Mouse (Mus musculus) intestine, embryonic 16.5 days (tissue): ENCODE measurements around the gene Slx1b. TPM values are rescaled to one million over a fixed set of nuclear protein-coding genes. Genes with fewer than 3 reads are reported as not detected.
"Not testable (repeated sequence)": the region's sequence is repeated elsewhere in the genome, so short reads cannot be mapped to it uniquely, and the experiment has no call there.

Experiments used
- ATAC-seq: fragments of 200-750 bp; cut with Nextera tagmentation; 2 replicates; pipeline ENCODE4 v1.8.0; 2017; ENCODE audit warnings: moderate TSS enrichment, moderate library complexity
- H3K27ac ChIP-seq: fragments of 300-500 bp; sonication (generic); 2 replicates; pipeline ENCODE4 v1.5.1; 2014; ENCODE audit warnings: mild to moderate bottlenecking, low read length
- H3K27me3 ChIP-seq: fragments of 300-500 bp; sonication (generic); replicated peaks from 2 replicates; pipeline ENCODE4 v1.6.1; 2014; ENCODE audit warnings: low read length, control low read depth, mixed read lengths; ENCODE audit not compliant: control insufficient read depth, insufficient read depth
- H3K36me3 ChIP-seq: fragments of 300-500 bp; sonication (generic); 2 replicates; pipeline ENCODE4 v1.6.1; 2014; ENCODE audit warnings: low read length, control low read depth; ENCODE audit not compliant: control insufficient read depth, insufficient read depth
- H3K4me1 ChIP-seq: fragments of 300-500 bp; sonication (generic); 2 replicates; pipeline ENCODE4 v1.6.1; 2014; ENCODE audit warnings: low read length, control low read depth, mixed read lengths; ENCODE audit not compliant: control insufficient read depth, insufficient read depth
- H3K4me2 ChIP-seq: fragments of 300-500 bp; sonication (generic); 2 replicates; pipeline ENCODE4 v1.6.1; 2014; ENCODE audit warnings: low read depth, low read length, control low read depth
- H3K4me3 ChIP-seq: fragments of 300-500 bp; sonication (generic); 2 replicates; pipeline ENCODE4 v1.5.1; 2014; ENCODE audit warnings: mild to moderate bottlenecking, low read length
- H3K9ac ChIP-seq: fragments of 300-500 bp; sonication (generic); 2 replicates; pipeline ENCODE4 v1.6.1; 2014; ENCODE audit warnings: low read depth, low read length
- H3K9me3 ChIP-seq: fragments of 300-500 bp; sonication (generic); 2 replicates; pipeline ENCODE4 v1.6.1; 2016; ENCODE audit warnings: low read length, control low read depth; ENCODE audit not compliant: control insufficient read depth
- WGBS: fragments of 180-500 bp; shearing (Covaris S2); extraction: QIAGEN DNeasy Blood & Tissue Kit; methylation state at CpG from one replicate; pipeline ENCODE4 v1.1.7; 2014; 5-methylcytosine and 5-hydroxymethylcytosine counted together
- polyA plus RNA-seq: library from polyadenylated mRNA; unstranded; fragments of >200 nt; fragmentation: Nextera tagmentation; extraction: Ambion mirVana; gene quantifications from 2 replicates; pipeline ENCODE4 v1.2.1, GENCODE M21; 2015

Gene Slx1b
- polyA plus RNA-seq: 8.3 and 8.9 TPM in 2 replicates

DNA sequence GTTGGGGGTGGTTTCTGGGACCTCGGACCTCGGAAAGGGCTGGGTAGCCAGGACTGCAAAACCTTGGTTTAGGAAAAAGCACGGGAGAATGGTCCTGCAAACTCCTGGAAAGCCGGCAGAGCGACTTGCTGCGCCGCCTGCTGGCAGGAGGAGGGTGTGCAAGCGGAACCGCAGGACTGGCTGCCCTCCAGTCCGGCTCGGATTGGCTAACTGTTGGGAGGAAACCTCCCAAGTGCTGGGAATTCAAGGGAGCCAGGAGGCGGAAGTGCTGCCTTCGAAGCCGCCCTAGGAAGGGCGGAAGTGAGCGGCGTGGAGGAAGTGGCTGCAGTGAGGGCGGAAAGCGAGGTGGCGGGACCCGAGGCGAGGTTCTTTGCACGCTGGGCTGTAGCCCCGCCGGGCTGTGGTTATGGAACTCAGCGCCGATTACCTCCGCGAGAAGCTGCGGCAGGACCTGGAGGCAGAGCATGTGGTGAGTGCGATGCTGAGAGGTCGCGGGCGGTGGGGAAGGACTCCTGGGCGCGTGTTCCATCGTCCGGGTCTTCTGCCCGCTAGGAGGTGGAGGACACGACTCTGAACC lies at the start of gene Slx1b:
Gene Slx1b, minus strand, starts transcription at position 154 of the 577 bp plus-strand sequence.
- peak within 1 kb of the TSS; percentile 92 for H3K4me3 ChIP-seq
- H3K9ac ChIP-seq: peak within 1 kb of the TSS; percentile 97
- WGBS: 0% methylated on average over 40 of the region's 40 CpGs
- H3K27me3 ChIP-seq: no peaks in the 10 kb centered on the region
- H3K4me2 ChIP-seq: peak within 1 kb of the TSS; percentile 94
- peak within 1 kb of the TSS; percentile 98 for H3K27ac ChIP-seq
- H3K36me3 ChIP-seq: peaks cover 8% of the 10 kb centered on the region; the same call in 1 of the 2 replicates
- ATAC-seq: peak; percentile 98
- peaks cover 14% of the 10 kb centered on the region for H3K4me1 ChIP-seq
- H3K9me3 ChIP-seq: no peaks in the 10 kb centered on the region

DNA sequence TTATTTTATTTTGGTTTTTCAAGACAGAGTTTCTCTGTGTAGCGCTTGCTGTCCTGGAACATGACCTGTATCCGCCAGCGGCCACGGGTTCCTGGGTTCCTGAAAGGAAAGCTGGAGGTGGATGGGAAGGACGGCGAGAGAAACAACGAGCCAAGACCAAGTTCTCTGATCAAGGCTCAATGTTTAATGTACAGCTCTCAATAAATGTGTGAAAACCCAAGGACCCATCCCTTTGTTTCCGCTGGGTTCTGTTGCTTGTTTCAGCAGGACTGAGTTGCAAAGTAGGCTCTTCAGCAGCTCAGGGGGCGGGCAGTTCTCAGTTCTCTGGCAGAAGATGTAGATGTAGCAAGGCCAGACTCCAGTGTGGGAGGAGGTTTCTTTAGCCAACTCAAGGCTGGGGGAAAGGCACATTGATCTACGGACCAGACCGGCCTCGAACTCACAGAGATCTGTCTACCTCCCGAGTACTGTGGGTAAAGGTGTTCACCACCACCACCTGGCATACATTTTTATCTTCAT lies 46.4 kb upstream of the Slx1b start:
- H3K9me3 ChIP-seq: no peaks in the 10 kb centered on the region
- H3K9ac ChIP-seq: no peak overlapping the region
- H3K36me3 ChIP-seq: no peaks in the 10 kb centered on the region
- no peak overlapping the region for H3K4me2 ChIP-seq
- no peaks in the 10 kb centered on the region for H3K4me1 ChIP-seq
- no peak overlapping the region for H3K4me3 ChIP-seq
- no peak overlapping the region for H3K27ac ChIP-seq
- no peak for ATAC-seq
- H3K27me3 ChIP-seq: no peaks in the 10 kb centered on the region
- WGBS: 89% methylated on average over 13 of the region's 13 CpGs

DNA sequence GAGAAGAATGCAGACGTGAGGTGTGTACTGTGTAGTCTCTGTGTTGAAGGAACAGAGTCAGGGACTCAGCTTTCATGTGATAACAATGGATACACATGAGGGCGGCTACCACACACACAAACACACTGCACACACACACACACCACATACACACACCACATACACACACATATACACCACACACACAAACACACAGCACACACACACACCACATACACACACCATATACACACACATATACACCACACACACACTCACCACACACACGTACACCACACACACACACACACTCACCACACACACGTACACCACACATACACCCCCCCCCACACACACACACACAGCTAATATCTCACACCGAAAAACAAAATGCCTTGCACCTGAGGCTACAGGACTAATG lies 45.9 kb upstream of the Slx1b start:
- no peaks in the 10 kb centered on the region for H3K9me3 ChIP-seq
- H3K4me1 ChIP-seq: no peaks in the 10 kb centered on the region
- ATAC-seq: no peak; the same call in 1 of the 2 replicates
- no peak overlapping the region for H3K4me2 ChIP-seq
- H3K27ac ChIP-seq: no peak overlapping the region
- H3K9ac ChIP-seq: no peak overlapping the region
- H3K27me3 ChIP-seq: no peaks in the 10 kb centered on the region
- H3K36me3 ChIP-seq: no peaks in the 10 kb centered on the region
- no peak overlapping the region for H3K4me3 ChIP-seq
- 84% methylated on average over 5 of the region's 5 CpGs for WGBS

DNA sequence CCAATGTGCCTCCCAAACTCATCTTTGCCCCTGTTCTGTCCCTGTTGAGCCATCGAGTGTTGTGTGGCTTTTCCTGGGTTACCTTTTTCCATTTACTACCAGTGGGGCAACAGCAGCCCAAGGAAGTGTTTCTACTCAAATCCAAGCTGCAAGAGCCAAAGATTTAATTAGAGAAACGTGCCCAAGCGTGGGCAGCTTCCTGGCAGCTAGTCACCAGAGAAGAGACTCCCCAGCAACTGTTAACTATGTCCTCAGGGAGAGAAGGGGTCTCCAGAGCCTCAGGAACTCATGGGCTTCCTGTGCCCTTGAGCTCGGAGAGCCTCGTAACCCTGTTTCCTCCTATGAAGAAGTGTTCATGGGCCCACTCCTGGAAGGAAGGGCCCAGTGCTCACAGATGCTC lies 45.4 kb upstream of the Slx1b start:
- no peaks in the 10 kb centered on the region for H3K9me3 ChIP-seq
- H3K27ac ChIP-seq: no peak overlapping the region
- 75% methylated on average over 5 of the region's 5 CpGs for WGBS
- no peaks in the 10 kb centered on the region for H3K36me3 ChIP-seq
- no peaks in the 10 kb centered on the region for H3K27me3 ChIP-seq
- no peaks in the 10 kb centered on the region for H3K4me1 ChIP-seq
- no peak overlapping the region for H3K9ac ChIP-seq
- no peak for ATAC-seq
- H3K4me2 ChIP-seq: no peak overlapping the region
- no peak overlapping the region for H3K4me3 ChIP-seq

DNA sequence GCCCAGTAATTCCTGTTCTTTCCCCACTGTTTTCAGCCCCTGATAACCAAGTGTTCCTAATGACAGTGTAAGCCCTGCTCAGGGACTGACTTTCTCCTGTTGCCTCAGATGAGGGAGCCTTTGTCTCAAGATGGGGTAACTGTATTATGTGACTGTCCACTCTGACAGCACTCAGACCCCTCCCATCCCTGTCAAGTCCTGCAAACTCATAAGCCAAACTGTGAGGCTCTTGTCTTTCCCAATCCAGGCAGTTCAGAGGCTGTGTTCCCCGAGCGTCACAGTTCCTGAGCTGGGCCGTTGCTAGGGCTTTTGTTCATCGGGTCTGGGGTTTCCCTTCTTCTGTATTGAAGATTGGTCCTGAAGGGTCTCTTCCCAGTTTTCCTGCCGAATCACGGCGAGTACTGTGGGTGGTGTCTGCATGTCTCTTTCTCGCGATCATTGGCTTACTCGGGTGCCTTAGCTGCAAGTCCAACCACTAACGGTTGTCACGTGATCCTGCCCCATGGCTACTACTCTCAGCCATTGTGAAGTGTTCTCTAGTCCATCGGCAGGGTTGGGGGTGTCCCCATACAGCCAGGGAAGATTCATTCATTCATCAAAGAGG lies 44.6 kb upstream of the Slx1b start:
- Histone ChIP-seq H3K27me3 (no peaks in the 10 kb centered on the region), H3K4me2 (no peak overlapping the region), H3K4me1 (no peaks in the 10 kb centered on the region), H3K27ac (no peak overlapping the region), H3K4me3 (no peak overlapping the region), H3K36me3 (no peaks in the 10 kb centered on the region), H3K9me3 (no peaks in the 10 kb centered on the region), H3K9ac (no peak overlapping the region)
- WGBS: 79% methylated on average over 13 of the region's 13 CpGs
- no peak for ATAC-seq

DNA sequence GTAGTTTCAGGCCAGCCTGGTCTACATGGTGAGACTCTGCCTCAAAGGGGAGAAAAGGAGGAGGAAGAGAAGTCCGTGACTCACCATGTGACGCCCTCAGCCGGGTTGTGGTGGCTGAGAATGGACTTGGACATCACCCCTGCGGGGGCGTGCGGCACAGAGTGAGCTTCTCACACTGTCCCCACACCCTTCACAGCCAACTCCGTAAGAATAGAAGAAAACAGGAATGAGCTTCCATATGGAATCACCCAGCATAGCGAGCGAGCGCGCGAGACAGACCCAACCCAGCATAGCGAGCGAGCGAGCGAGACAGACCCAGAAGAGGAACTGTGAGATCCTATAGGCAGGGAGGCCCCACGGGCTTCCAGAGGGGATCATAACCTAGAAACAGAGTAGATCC lies 44.0 kb upstream of the Slx1b start:
- Histone ChIP-seq H3K4me3 (no peak overlapping the region), H3K36me3 (no peaks in the 10 kb centered on the region), H3K9ac (no peak overlapping the region), H3K27ac (no peak overlapping the region), H3K9me3 (no peaks in the 10 kb centered on the region), H3K27me3 (no peaks in the 10 kb centered on the region), H3K4me1 (no peaks in the 10 kb centered on the region), H3K4me2 (no peak overlapping the region)
- no peak for ATAC-seq
- WGBS: 87% methylated on average over 17 of the region's 17 CpGs

DNA sequence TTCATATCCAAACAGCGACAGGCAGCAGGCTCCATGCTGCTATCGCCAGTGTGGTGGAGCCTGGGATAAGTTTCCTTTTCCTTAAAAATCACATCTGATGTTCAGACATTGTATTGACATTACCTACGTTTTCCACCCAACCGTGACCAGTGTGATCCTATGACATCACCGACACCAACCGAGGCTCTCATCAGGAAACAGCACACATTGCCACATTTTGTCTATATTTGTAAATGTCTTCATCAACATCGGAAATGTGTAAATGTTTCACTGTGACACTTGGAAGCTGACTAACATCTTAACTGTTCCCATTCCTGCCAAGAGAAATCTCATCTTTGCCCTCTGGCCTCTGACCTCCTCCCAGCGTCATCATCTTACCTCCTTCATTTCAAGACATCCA lies 40.5 kb upstream of the Slx1b start:
- no peak overlapping the region for H3K4me2 ChIP-seq
- no peak for ATAC-seq
- H3K4me3 ChIP-seq: no peak overlapping the region
- no peak overlapping the region for H3K9ac ChIP-seq
- H3K36me3 ChIP-seq: no peaks in the 10 kb centered on the region
- no peaks in the 10 kb centered on the region for H3K27me3 ChIP-seq
- H3K27ac ChIP-seq: no peak overlapping the region
- 81% methylated on average over 8 of the region's 8 CpGs for WGBS
- H3K9me3 ChIP-seq: no peaks in the 10 kb centered on the region
- no peaks in the 10 kb centered on the region for H3K4me1 ChIP-seq

DNA sequence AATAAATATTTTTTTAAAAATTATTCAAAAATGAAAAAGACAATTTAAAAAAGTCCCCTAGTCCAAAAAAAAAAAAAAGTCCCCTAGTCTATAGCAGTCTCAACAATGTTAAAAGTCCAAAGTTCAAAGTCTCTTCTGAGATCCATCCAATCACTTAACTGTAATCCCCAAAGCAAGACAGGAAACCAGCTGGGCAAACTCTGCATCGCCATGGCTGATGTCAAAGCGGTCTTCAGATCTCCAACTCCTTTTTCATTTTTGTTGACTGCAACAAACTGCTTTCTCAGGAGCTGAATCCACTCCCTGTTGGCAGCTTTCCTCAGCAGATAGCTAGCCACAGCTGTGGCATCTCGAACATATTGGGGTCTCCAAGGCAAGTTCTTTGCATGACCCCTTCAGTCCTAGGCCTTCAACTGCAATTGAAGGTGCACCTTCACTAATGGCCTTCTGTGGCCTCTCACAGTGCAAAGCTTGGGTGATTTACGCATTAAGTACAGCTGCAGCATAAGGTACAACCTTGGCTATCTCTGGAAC lies 34.7 kb upstream of the Slx1b start:
- WGBS: 74% methylated on average over 4 of the region's 4 CpGs
- not testable (repeated sequence) for H3K9ac ChIP-seq, H3K27me3 ChIP-seq, H3K36me3 ChIP-seq, H3K9me3 ChIP-seq, H3K27ac ChIP-seq, H3K4me2 ChIP-seq, H3K4me1 ChIP-seq, ATAC-seq, H3K4me3 ChIP-seq

DNA sequence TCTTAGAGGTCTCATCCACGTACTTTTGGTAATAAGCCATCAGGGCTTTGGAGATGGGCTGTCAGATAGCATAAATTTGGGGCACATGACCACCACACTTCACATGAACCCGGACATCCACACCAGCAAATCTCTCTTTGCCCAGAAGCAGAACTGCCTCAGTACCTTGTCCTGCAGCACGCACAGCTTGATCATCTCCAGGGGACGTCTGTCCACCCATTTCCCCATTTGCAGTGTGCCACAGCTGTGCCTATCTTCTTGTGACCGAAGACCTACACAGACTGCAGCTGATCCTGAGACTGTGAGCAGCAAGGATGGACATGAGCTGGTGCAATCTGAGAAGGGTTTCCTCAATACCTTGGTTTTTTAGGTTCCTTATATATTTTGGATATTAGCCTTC lies 30.1 kb upstream of the Slx1b start:
- Histone ChIP-seq H3K27ac (no peak overlapping the region), H3K9me3 (no peaks in the 10 kb centered on the region), H3K4me3 (no peak overlapping the region), H3K4me1 (no peaks in the 10 kb centered on the region), H3K27me3 (no peaks in the 10 kb centered on the region), H3K4me2 (no peak overlapping the region), H3K36me3 (no peaks in the 10 kb centered on the region), H3K9ac (no peak overlapping the region)
- WGBS: 74% methylated on average over 5 of the region's 5 CpGs
- no peak for ATAC-seq
